In genomic region chr13:42053656-42054055, GRCm38 (mm10) we compare ENCODE assay signal across 7 mouse cellular contexts. TPM values are rescaled to one million over a fixed set of nuclear protein-coding genes. Genes with fewer than 3 reads are reported as not detected.
A peak's percentile ranks its signal among the peaks of the same experiment; 100 is the strongest.
DNase-seq lines count a peak whose midpoint lies in the region; ATAC-seq lines count a peak whose summit lies in the region.

No protein-coding gene starts in this region.

- H3K27me3 ChIP-seq in neural tube, embryonic 11.5 days (ENCODE audit: control insufficient read depth, insufficient read depth, low read length) = no peaks in the 10 kb centered on the region
- no peaks in the 10 kb centered on the region for H3K27me3 ChIP-seq in forebrain, embryonic 11.5 days (ENCODE audit: control insufficient read depth, insufficient read depth, low read length)
- H3K27me3 ChIP-seq in liver, embryonic 11.5 days (replicated peaks; ENCODE audit: control insufficient read depth, insufficient read depth, low read length) = no peaks in the 10 kb centered on the region

- no peak for DNase-seq in neural tube, embryonic 11.5 days (ENCODE audit: low spot score)
- no peak for DNase-seq in neural tube, embryonic 10.5 days (ENCODE audit: extremely low spot score, low spot score)
- no peak for DNase-seq in forebrain, embryonic 11.5 days (ENCODE audit: low spot score)
- DNase-seq in liver, embryonic 11.5 days (ENCODE audit: low spot score) = no peak
- DNase-seq in right cerebral cortex, adult 2 months (ENCODE audit: low spot score in 2 of 2) = no peak
- no peak for DNase-seq in cerebellum, postnatal 25 days

- peaks cover 15% of the 10 kb centered on the region for H3K4me1 ChIP-seq in neural tube, embryonic 11.5 days (ENCODE audit: control insufficient read depth, insufficient read depth, low read length)
- H3K4me1 ChIP-seq in forebrain, embryonic 11.5 days (replicated peaks; ENCODE audit: control insufficient read depth, insufficient read depth, low read length) = peaks cover 7% of the 10 kb centered on the region; the same call in 1 of the 2 replicates
- peaks cover 22% of the 10 kb centered on the region for H3K4me1 ChIP-seq in liver, embryonic 11.5 days (replicated peaks; ENCODE audit: control insufficient read depth, insufficient read depth, low read length)

- H3K4me2 ChIP-seq in neural tube, embryonic 11.5 days (ENCODE audit: low read depth) = peak overlapping the region; percentile 39
- H3K4me2 ChIP-seq in forebrain, embryonic 11.5 days (ENCODE audit: low read depth, low read length, severe bottlenecking) = peak overlapping the region; percentile 67
- peak overlapping the region; percentile 77 for H3K4me2 ChIP-seq in liver, embryonic 11.5 days

- ATAC-seq in neural tube, embryonic 11.5 days (ENCODE audit: insufficient read depth, low FRiP score, low TSS enrichment) = no peak
- no peak for ATAC-seq in forebrain, embryonic 11.5 days (replicated peaks; ENCODE audit: low FRiP score)
- ATAC-seq in liver, embryonic 11.5 days (replicated peaks; ENCODE audit: low FRiP score) = no peak
- ATAC-seq in erythroid progenitor cell, adult 5-6 weeks (replicated peaks; ENCODE audit: low FRiP score, poor library complexity, severe bottlenecking) = no peak

- H3K36me3 ChIP-seq in neural tube, embryonic 11.5 days (ENCODE audit: control insufficient read depth, insufficient read depth, low read length) = peaks cover 3% of the 10 kb centered on the region; the same call in 1 of the 2 replicates
- peaks cover 5% of the 10 kb centered on the region; the same call in 1 of the 2 replicates for H3K36me3 ChIP-seq in forebrain, embryonic 11.5 days (ENCODE audit: control insufficient read depth, insufficient read depth, low read length)
- peaks cover 2% of the 10 kb centered on the region; the same call in 1 of the 2 replicates for H3K36me3 ChIP-seq in liver, embryonic 11.5 days (ENCODE audit: control insufficient read depth, insufficient read depth, low read length)

- H3K27ac ChIP-seq in neural tube, embryonic 11.5 days (ENCODE audit: low read depth, low read length) = no peak overlapping the region
- no peak overlapping the region for H3K27ac ChIP-seq in forebrain, embryonic 11.5 days (ENCODE audit: low read depth, low read length)
- no peak overlapping the region; the same call in 1 of the 2 replicates for H3K27ac ChIP-seq in liver, embryonic 11.5 days (ENCODE audit: low read depth, low read length)

- H3K9ac ChIP-seq in neural tube, embryonic 11.5 days (ENCODE audit: low read length) = peak overlapping the region; percentile 93
- H3K9ac ChIP-seq in forebrain, embryonic 11.5 days (ENCODE audit: low read length) = peak overlapping the region; percentile 91
- no peak overlapping the region; the same call in 1 of the 2 replicates for H3K9ac ChIP-seq in liver, embryonic 11.5 days (ENCODE audit: low read depth, low read length)

- 32% methylated on average over 2 of the region's 2 CpGs for WGBS in neural tube, embryonic 11.5 days
- WGBS in forebrain, embryonic 11.5 days = 31% methylated on average over 2 of the region's 2 CpGs
- WGBS in liver, embryonic 11.5 days = 14% methylated on average over 2 of the region's 2 CpGs

- no peaks in the 10 kb centered on the region for H3K9me3 ChIP-seq in neural tube, embryonic 11.5 days (ENCODE audit: control insufficient read depth, low read length)
- no peaks in the 10 kb centered on the region for H3K9me3 ChIP-seq in forebrain, embryonic 11.5 days (ENCODE audit: control insufficient read depth, low read length)
- no peaks in the 10 kb centered on the region for H3K9me3 ChIP-seq in liver, embryonic 11.5 days (ENCODE audit: control insufficient read depth, low read length)

- H3K4me3 ChIP-seq in neural tube, embryonic 11.5 days (ENCODE audit: low read depth, low read length) = peak overlapping the region; percentile 90
- H3K4me3 ChIP-seq in forebrain, embryonic 11.5 days (ENCODE audit: low read depth, low read length) = peak overlapping the region; percentile 91
- H3K4me3 ChIP-seq in liver, embryonic 11.5 days (ENCODE audit: low read depth, low read length) = peak overlapping the region; percentile 92

RNA-seq across cellular contexts. Expression of gene Hivep1, which starts 1.8 kb away (rescaled TPM):
- 13.0 and 13.5 TPM in 2 replicates for polyA plus RNA-seq in neural tube, embryonic 11.5 days (2014; fragmentation: Nextera tagmentation; extraction: Ambion mirVana)
- polyA plus RNA-seq in forebrain, embryonic 11.5 days (2014; fragmentation: Nextera tagmentation; extraction: Ambion mirVana) = 13.2 and 16.5 TPM in 2 replicates
- polyA plus RNA-seq in liver, embryonic 11.5 days (2014; fragmentation: Nextera tagmentation; extraction: Ambion mirVana) = 4.7 and 6.7 TPM in 2 replicates
- 28.1 and 65.0 TPM in 2 replicates for total RNA-seq in erythroid progenitor cell, adult 5-6 weeks (2015; ENCODE audit: low replicate concordance)
- total RNA-seq in erythroid progenitor cell, adult 5-6 weeks (2017; ENCODE audit: low replicate concordance) = 8.9 and 22.3 TPM in 2 replicates
